Mouse (Mus musculus) brain, embryonic 14.5 days (tissue): ENCODE measurements at regions not wholly inside any gene's neighbourhood (a gene's known extent, or its start where the extent isn't known, plus 50 kb on each side); places are given as distances from the start of the nearest gene placed in this dataset.

Experiments
- CTCF ChIP-seq: fragments of 200-500 bp; IDR thresholded peaks from 2 replicates; pipeline ENCODE4 v1.5.1; 2012; ENCODE audit warnings: inconsistent platforms, mild to moderate bottlenecking, moderate library complexity, borderline replicate concordance; ENCODE audit not compliant: insufficient read depth, insufficient read length; ENCODE audit errors: extremely low read depth
- POLR2A ChIP-seq: fragments of 200-500 bp; IDR thresholded peaks from 2 replicates; pipeline ENCODE4 v1.6.1; 2012; ENCODE audit warnings: mild to moderate bottlenecking, inconsistent platforms, borderline replicate concordance; ENCODE audit not compliant: poor library complexity, insufficient read depth, insufficient read length, severe bottlenecking; ENCODE audit errors: extremely low read depth

GRCm38 (mm10) chr6:19551932-19552331 is 685.8 kb downstream of the Ankrd7 start:
- TF ChIP-seq CTCF, result no peak
- TF ChIP-seq POLR2A, result no peak
